Mouse (Mus musculus) frontal cortex, adult 2 months (tissue): ENCODE results near the gene Zfp36l2. TPM values are rescaled to one million over a fixed set of nuclear protein-coding genes. Genes with fewer than 3 reads are reported as not detected.

Experiments used
- DNase-seq, 2 experiments: peaks; one replicate each; pipeline ENCODE4 v3.0.0; 2022; ENCODE audit warnings: low spot score in 1 of 2; ENCODE audit errors: extremely low spot score in 1 of 2
- polyA plus RNA-seq: library from polyadenylated mRNA; depleted of rRNA; stranded (reverse); fragments of >200 nt; gene quantifications from 2 replicates; pipeline ENCODE4 v1.2.3, GENCODE M21; 2012

The Zfp36l2 gene
- polyA plus RNA-seq, 1 experiment: 24.3 TPM

GRCm38 (mm10) chr17:84154302-84155028 is 33.3 kb downstream of the Zfp36l2 start:
- no peak for DNase-seq

DNA sequence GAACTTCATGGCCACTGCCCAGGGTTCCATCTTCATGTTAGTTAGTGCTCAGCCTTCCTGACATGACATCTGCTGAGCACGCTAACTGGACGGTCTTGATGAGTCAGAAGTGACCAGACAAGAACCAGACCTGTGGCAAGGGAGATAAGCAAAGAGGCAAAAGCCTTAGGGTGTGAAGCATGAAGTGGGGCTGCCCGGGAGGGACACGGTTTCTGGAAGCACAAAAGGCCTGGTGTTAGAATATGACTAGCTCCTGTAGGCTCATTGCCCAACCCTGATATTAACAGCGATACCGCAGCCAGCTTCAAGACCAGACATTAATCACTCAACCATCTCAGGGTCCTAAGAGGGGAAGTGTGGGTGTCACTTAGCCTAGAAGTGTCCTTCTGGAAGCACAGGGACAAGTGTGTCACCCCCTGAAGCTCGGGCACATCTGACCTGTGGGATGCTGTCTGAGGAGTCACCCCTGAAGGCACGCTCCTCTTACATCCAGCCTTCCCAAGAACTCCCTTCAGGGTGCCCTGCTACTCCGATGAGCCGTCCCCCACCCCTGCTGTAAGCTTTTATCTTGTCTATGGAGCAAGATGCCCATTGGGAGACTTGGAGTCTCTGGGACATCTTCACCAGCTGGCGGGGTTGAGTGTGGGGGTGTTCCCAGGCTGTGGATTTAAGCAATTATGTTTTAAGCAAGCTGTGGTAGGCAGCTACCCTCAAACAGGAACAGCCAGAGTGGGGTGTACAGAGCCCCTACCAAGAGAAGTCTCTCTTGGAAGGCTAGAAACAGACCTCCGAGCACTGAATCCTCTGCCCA is 34.6 kb downstream of the Zfp36l2 start:
- no peak for DNase-seq

- DNase-seq: no peak
These were observed 35.4 kb downstream of the Zfp36l2 start for GRCm38 (mm10) chr17:84152206-84152975.

- no peak for DNase-seq
These were observed 36.4 kb downstream of the Zfp36l2 start for GRCm38 (mm10) chr17:84151306-84151705.

DNA sequence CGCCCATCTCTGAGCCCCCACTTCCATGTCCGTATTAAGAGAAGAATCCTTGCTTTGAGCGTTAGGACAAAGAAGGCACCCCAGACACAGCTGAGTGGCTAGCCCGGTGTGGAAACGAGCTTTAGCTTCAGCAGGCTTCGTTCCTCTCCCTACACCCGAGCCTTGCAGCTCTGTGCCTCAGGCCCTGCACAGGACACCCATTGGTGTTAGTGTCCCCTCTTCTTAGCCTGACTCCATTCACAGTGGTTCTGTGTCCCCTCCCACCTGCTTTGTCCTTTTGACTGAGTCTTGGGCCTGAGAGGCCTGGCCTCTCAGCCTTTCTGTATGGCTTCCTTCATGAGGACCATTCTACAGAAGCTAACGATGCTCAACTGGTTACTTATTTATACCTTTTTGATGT is 37.5 kb downstream of the Zfp36l2 start:
- DNase-seq: no peak

DNA sequence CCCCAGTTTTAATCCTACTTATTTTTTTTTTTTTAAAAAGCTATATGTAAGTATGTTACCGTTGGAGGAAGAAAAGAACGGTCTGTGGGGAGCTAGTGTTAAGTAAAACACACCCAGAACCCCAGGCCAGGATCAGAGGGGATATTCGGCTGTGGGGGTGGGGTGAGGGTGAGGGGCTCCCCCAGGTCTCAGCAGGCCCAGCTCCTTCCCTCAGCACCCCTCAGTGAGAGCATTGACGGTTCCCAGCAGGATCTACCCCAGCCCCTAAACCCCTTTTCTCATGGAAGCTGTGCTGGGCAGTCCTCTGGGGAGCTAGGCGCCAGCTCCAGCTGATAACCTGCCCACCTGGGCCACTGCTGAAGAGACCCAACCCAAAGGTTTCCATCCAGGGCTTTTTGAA is 38.2 kb downstream of the Zfp36l2 start:
- DNase-seq: no peak

DNA sequence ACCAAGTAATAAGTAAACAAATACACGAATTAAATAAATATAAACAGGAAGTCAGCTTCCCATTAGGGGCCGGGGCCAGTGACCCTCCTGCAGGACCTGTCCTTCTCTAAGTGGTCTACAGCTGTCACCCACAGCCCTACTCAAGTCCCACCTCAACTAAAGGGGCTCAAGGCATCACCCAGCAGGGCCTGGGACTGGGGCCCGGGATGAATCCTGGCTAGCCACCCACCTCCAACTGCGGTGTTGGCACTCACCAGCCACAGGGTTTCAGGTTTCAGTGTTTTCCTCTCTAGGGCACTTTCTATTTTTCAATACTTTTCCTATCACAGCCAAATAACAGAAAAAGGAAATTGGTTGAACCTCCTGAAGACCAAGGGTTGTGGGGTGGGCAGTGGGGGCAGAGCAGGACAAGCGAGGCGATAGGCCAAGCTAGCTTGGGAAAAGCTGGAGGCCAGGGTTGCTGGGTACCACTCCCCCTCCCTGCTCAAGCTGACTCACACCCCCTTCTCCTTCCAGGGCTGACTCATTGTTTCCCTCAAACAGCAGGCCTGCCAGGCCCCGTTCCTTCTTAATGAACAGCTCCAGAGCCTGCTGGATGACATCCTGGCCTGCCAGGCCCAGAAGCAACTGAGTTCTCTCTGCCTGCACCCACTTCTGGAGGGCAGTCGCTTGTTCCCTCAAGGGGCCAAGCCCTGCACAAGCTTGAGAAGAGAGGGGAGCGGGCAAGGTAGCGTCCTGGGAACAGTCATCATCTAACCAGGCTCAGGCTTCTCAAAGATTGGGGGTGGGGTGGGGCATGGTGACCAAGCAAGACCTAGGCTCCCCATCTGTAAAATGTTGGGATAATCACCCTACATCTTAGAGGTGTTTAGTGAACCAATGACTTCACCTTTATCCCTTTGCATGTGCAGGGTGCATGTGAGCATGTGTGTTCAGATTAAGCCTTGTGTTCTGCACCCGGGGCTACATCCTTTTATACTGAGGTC is 39.0 kb downstream of the Zfp36l2 start:
- DNase-seq: peak; percentile 63 to 78

DNA sequence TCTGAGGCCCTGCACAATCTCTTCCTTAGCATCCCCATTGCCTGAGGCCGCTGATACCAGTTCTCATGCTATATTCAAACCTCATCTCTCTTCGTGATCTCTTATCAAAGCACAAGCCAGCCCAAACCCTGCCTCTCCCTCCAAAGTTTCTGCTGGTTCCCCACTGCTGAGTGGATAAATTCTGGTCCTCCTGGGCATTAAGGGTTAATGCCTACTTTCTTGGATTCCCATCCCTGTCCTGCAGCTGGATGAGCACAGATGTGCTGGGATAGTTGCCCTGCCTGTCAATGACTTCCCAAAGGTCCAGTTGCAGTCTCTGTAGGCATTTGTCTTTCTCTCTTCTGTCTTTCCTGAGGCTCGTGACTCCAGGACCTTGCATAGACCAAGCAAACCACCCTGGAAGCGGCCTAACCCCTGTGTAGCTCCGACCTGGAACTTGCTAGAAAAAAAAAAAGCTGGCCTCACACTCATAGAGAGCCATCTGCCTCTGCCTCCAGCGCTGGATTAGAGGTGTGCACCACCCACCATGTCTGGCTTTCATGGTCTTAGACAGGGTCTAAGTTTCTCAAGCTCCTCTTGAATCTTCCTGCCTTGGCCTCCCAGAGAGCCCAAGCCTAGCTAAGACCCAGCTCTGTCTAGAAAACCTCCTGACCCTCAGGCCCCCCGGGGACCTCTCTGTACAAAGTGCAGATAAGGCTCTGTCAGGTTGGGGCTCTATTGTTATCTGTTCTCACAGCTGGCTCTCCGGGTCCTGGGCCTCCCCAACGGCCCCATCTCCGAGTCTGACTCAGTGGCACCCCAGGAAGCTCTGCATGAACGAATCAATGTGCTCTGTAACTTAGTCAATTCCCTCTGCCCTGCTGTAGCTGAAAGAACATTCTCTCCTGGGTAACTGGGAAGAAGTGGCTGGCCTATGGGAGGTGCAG is 40.3 kb downstream of the Zfp36l2 start:
- DNase-seq: no peak

DNA sequence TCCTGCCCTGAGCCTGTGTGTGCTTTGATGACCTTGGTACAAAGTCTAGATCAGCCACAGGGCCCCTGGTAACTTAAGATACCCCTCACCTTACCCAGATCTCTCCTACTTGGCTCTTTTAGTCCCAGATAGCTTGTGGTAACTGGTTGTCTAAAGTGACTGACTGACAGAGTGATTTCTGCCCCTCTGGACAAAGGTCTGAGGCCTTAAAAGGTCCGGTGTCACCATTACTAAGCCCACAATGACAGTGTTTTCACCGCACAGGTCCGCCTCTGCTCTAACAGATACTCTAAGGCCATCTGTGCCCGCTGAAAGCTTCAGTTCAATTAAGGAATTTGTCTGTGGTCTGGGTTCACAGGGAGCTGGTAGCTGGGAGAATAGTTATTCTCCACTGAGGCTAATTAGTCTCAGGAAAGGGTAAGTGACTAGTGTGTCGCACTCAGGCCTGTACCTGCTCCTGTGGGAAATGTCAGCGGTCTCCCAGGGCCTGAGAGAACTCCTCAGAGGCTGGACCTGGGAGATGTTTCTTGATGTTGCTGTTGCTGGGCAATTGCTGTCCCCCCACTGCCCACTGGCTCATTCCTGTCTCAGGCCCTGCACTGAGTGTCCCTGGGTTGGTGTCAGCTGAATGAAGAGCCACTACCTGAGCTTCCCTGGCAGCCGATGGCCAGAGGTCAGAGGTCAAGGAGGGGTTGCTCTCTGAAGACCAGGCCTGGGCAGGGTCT is 41.1 kb downstream of the Zfp36l2 start:
- DNase-seq: no peak

GRCm38 (mm10) chr17:84145826-84146287 is 41.9 kb downstream of the Zfp36l2 start:
- DNase-seq: no peak

- no peak for DNase-seq
These were observed 42.8 kb downstream of the Zfp36l2 start for GRCm38 (mm10) chr17:84144762-84145599.

- no peak for DNase-seq
These were observed 43.6 kb downstream of the Zfp36l2 start for GRCm38 (mm10) chr17:84144130-84144529.

- DNase-seq: no peak
These were observed 44.4 kb downstream of the Zfp36l2 start for GRCm38 (mm10) chr17:84143219-84143844.

- DNase-seq: no peak
These were observed 46.1 kb downstream of the Zfp36l2 start for GRCm38 (mm10) chr17:84141691-84142090.

DNA sequence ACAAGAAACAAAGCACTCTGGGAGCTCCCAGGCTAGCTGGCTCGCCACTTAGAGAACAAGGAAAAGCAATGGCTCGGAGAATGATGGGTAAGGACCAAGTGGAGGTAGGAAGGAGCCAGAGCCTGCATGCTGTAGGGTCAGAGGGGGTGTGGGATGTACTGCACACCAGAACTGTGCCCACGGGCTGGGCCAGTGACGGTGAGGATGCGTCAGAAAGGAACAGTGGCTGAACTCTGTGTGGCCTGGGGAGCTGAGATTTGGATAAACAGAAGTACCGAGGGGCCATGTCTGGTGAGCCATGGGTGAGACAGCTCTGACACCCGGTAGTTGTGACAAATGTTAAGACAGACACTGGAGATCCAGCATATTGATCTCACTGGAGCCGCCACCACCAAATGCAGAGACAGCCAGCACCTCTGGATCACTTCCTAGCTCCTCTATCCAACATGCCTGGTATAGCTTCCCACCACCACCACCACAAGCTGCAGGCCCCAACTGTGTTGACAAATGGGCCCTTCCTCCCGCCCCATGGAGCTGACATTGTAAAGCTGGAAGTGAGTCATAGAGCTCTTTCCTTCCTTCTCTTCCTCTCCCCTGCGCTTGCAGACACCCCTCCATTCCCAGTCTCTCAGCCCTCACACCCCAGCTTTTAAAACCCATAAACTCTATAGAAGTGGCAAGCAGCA is 46.8 kb downstream of the Zfp36l2 start:
- DNase-seq: no peak
